Mouse (Mus musculus) embryonic fibroblast, embryonic 13.5 days (primary cell): ENCODE measurements around the gene Rhoh.

Experiments used
- CTCF ChIP-seq: IDR thresholded peaks from 2 replicates; pipeline ENCODE4 v1.5.1; 2011; ENCODE audit warnings: mild to moderate bottlenecking, control low read depth, low read length, moderate library complexity, borderline replicate concordance; ENCODE audit not compliant: insufficient read depth
- POLR2A ChIP-seq: IDR thresholded peaks from 2 replicates; pipeline ENCODE4 v1.6.1; 2011; ENCODE audit warnings: low read depth, mild to moderate bottlenecking, control low read depth, low read length, moderate library complexity

- TF ChIP-seq CTCF (no peak), POLR2A (no peak)
Measured at GRCm38 (mm10) chr5:65888998-65889397, 28.0 kb downstream of the Rhoh start.
